Mouse (Mus musculus) thymus, adult 2 months (tissue): Measurements from ENCODE around the gene Eaf1.

Experiments used
- CTCF ChIP-seq: fragments of 200-500 bp; IDR thresholded peaks from 2 replicates; pipeline ENCODE4 v1.5.1; 2012; ENCODE audit warnings: mild to moderate bottlenecking, control low read depth, low read length, moderate library complexity, borderline replicate concordance; ENCODE audit not compliant: control insufficient read depth, poor library complexity, insufficient read depth; ENCODE audit errors: extremely low read depth
- POLR2A ChIP-seq: fragments of 200-500 bp; IDR thresholded peaks from 2 replicates; pipeline ENCODE4 v1.6.1; 2012; ENCODE audit warnings: mild to moderate bottlenecking, low read length, control low read depth, moderate library complexity; ENCODE audit not compliant: control insufficient read depth, poor library complexity, insufficient read depth; ENCODE audit errors: extremely low read depth

- no peak for TF ChIP-seq POLR2A
- TF ChIP-seq CTCF, result no peak
Observed at GRCm38 (mm10) chr14:31519165-31519564, 25.0 kb downstream of the Eaf1 start.
